In genomic region chr13:5802826-5803225, GRCm38 (mm10) we compare ENCODE assay signal across 9 mouse cellular contexts. TPM values are rescaled to one million over a fixed set of nuclear protein-coding genes. Genes with fewer than 3 reads are reported as not detected.
DNase-seq lines count a peak whose midpoint lies in the region; ATAC-seq lines count a peak whose summit lies in the region.
"Had no signal": no experiment of that assay in that cellular context is flagged by ENCODE, and none has a peak within 500 bp of the region (broad histone marks: within the 10 kb centered on the region; RNA-seq: fewer than 3 reads in every experiment).

No protein-coding gene starts in this region.

- no peak overlapping the region for H3K27ac ChIP-seq in hindbrain, embryonic 15.5 days (replicated peaks)
- H3K27ac ChIP-seq in hindbrain, embryonic 10.5 days, result no peak overlapping the region
- H3K27ac ChIP-seq in midbrain, embryonic 11.5 days (ENCODE audit: low read depth, low read length), result no peak overlapping the region
- H3K27ac ChIP-seq: embryonic facial prominence, embryonic 12.5 days had no signal

- no peak overlapping the region for H3K4me3 ChIP-seq in hindbrain, embryonic 15.5 days
- no peak overlapping the region for H3K4me3 ChIP-seq in hindbrain, embryonic 10.5 days
- no peak overlapping the region for H3K4me3 ChIP-seq in midbrain, embryonic 11.5 days (ENCODE audit: low read depth, low read length)
- H3K4me3 ChIP-seq: embryonic facial prominence, embryonic 12.5 days had no signal

- peak overlapping the region; percentile 20; the same call in 1 of the 2 replicates for H3K4me2 ChIP-seq in hindbrain, embryonic 15.5 days
- no peak overlapping the region for H3K4me2 ChIP-seq in midbrain, embryonic 11.5 days
- H3K4me2 ChIP-seq: embryonic facial prominence, embryonic 12.5 days had no signal

- H3K36me3 ChIP-seq in hindbrain, embryonic 15.5 days, result no peaks in the 10 kb centered on the region
- no peaks in the 10 kb centered on the region for H3K36me3 ChIP-seq in hindbrain, embryonic 10.5 days
- H3K36me3 ChIP-seq in midbrain, embryonic 11.5 days (ENCODE audit: control insufficient read depth, insufficient read depth, low read length), result no peaks in the 10 kb centered on the region
- H3K36me3 ChIP-seq: embryonic facial prominence, embryonic 12.5 days had no signal

- H3K9me3 ChIP-seq in hindbrain, embryonic 15.5 days, result no peaks in the 10 kb centered on the region
- no peaks in the 10 kb centered on the region for H3K9me3 ChIP-seq in hindbrain, embryonic 10.5 days
- no peaks in the 10 kb centered on the region for H3K9me3 ChIP-seq in midbrain, embryonic 11.5 days (ENCODE audit: control insufficient read depth, low read length)
- H3K9me3 ChIP-seq: embryonic facial prominence, embryonic 12.5 days had no signal

- WGBS in hindbrain, embryonic 15.5 days, result 45% methylated on average over 14 of the region's 14 CpGs
- 56% methylated on average over 14 of the region's 14 CpGs for WGBS in hindbrain, embryonic 10.5 days
- 69% methylated on average over 14 of the region's 14 CpGs for WGBS in midbrain, embryonic 11.5 days

- no peak for ATAC-seq in hindbrain, embryonic 15.5 days (ENCODE audit: low FRiP score, low read depth)
- no peak for ATAC-seq in activated CD4-positive, CD25-positive, alpha-beta regulatory T cell, adult 4 months
- ATAC-seq in midbrain, embryonic 11.5 days (ENCODE audit: low FRiP score), result no peak

- H3K4me1 ChIP-seq in hindbrain, embryonic 15.5 days (replicated peaks), result 0 out of 2 replicates have a peak, but pooled peaks cover 6% of the 10 kb centered on the region
- H3K4me1 ChIP-seq in hindbrain, embryonic 10.5 days (replicated peaks), result peaks cover 13% of the 10 kb centered on the region
- peaks cover 3% of the 10 kb centered on the region; the same call in 1 of the 2 replicates for H3K4me1 ChIP-seq in midbrain, embryonic 11.5 days (ENCODE audit: control insufficient read depth, insufficient read depth, low read length)
- H3K4me1 ChIP-seq: embryonic facial prominence, embryonic 12.5 days had no signal

- H3K9ac ChIP-seq in hindbrain, embryonic 15.5 days, result no peak overlapping the region
- no peak overlapping the region for H3K9ac ChIP-seq in midbrain, embryonic 11.5 days (ENCODE audit: low read length)
- H3K9ac ChIP-seq: embryonic facial prominence, embryonic 12.5 days had no signal

- DNase-seq in hindbrain, embryonic 10.5 days (ENCODE audit: low spot score), result no peak
- peak; percentile 41 for DNase-seq in heart, adult 8-10 months (ENCODE audit: low spot score)
- DNase-seq in kidney, postnatal 4 days, result peak; percentile 10 to 21
- DNase-seq in natural killer cell, adult 2 months (ENCODE audit: low spot score in 2 of 2), result peak; percentile 22 to 33
- DNase-seq in midbrain, embryonic 11.5 days (ENCODE audit: low spot score, missing footprints), result no peak
- no peak for DNase-seq in frontal cortex, postnatal 14 days (ENCODE audit: low spot score in 2 of 2)

- H3K27me3 ChIP-seq in hindbrain, embryonic 15.5 days, result no peaks in the 10 kb centered on the region
- H3K27me3 ChIP-seq in hindbrain, embryonic 10.5 days (ENCODE audit: insufficient read depth, poor library complexity, severe bottlenecking), result no peaks in the 10 kb centered on the region
- H3K27me3 ChIP-seq in midbrain, embryonic 11.5 days (ENCODE audit: control insufficient read depth, insufficient read depth, low read length), result no peaks in the 10 kb centered on the region
- H3K27me3 ChIP-seq: embryonic facial prominence, embryonic 12.5 days had no signal

RNA-seq across cellular contexts. Expression of gene Klf6, which starts 58.5 kb away (rescaled TPM):
- 83.8 and 87.6 TPM in 2 replicates for polyA plus RNA-seq in hindbrain, embryonic 15.5 days (2015; fragmentation: Nextera tagmentation; extraction: Ambion mirVana)
- polyA plus RNA-seq in hindbrain, embryonic 10.5 days (2016; fragmentation: Nextera tagmentation; extraction: Ambion mirVana), result 58.2 and 59.0 TPM in 2 replicates
- 10 to 100 TPM; 36.0 to 49.3 (median 42.0) TPM for total RNA-seq in heart, adult 8-10 months (2022)
- 100 to 1,000 TPM; 111 to 134 TPM for polyA plus RNA-seq in activated CD4-positive, CD25-positive, alpha-beta regulatory T cell, adult 4 months (2017; shearing (Covaris generic))
- polyA plus RNA-seq in midbrain, embryonic 11.5 days (2014; fragmentation: Nextera tagmentation; extraction: Ambion mirVana), result 54.6 and 59.5 TPM in 2 replicates

Comparison
In these comparisons a context has a peak if more than half of its experiments do, and no peak if none do; other contexts are left out.
1. DNase-seq: peak in heart, adult 8-10 months (single experiment), kidney, postnatal 4 days (2 of 2) and natural killer cell, adult 2 months (2 of 2); none in hindbrain, embryonic 10.5 days (single experiment), midbrain, embryonic 11.5 days (single experiment) and frontal cortex, postnatal 14 days (0 of 2).